Mouse (Mus musculus): ENCODE measurements at regions not wholly inside any gene's neighbourhood (a gene's known extent, or its start where the extent isn't known, plus 50 kb on each side); places are given as distances from the start of the nearest gene placed in this dataset.
A peak's percentile ranks its signal among the peaks of the same experiment; 100 is the strongest.
"Not testable (repeated sequence)": the region's sequence is repeated elsewhere in the genome, so short reads cannot be mapped to it uniquely, and the experiment has no call there.

- no peaks in the 10 kb centered on the region for H3K36me3 ChIP-seq (ENCODE audit: control insufficient read depth, insufficient read depth, low read length)
- WGBS: 72% methylated on average over 10 of the region's 10 CpGs
- no peak for ATAC-seq (ENCODE audit: low FRiP score, low TSS enrichment)
These were observed 94.1 kb upstream of the Lemd2 start for GRCm38 (mm10) chr17:27298351-27298750.

GRCm38 (mm10) chr17:27296156-27296555, 91.9 kb upstream of the Lemd2 start:
- Histone ChIP-seq H3K27me3 (ENCODE audit: control insufficient read depth, insufficient read depth, low read length) (no peaks in the 10 kb centered on the region), H3K36me3 (ENCODE audit: control insufficient read depth, insufficient read depth, low read length) (no peaks in the 10 kb centered on the region), H3K4me3 (ENCODE audit: low read length) (no peak overlapping the region), H3K9ac (ENCODE audit: low read depth, low read length) (no peak overlapping the region), H3K4me2 (replicated peaks; ENCODE audit: low read depth, low read length) (no peak overlapping the region), H3K27ac (ENCODE audit: low read depth, low read length) (no peak overlapping the region), H3K4me1 (ENCODE audit: control insufficient read depth, insufficient read depth, low read length) (peaks cover 4% of the 10 kb centered on the region; the same call in 1 of the 2 replicates), H3K9me3 (ENCODE audit: control insufficient read depth, low read length) (peaks cover 4% of the 10 kb centered on the region; the same call in 1 of the 2 replicates)
- ATAC-seq (ENCODE audit: low FRiP score, low TSS enrichment): no peak
- WGBS: 89% methylated on average over 5 of the region's 5 CpGs

More at GRCm38 (mm10) chr17:27298351-27298750, 94.1 kb upstream of the Lemd2 start:
- Histone ChIP-seq H3K4me1 (ENCODE audit: control insufficient read depth, insufficient read depth, low read length) (peaks cover 4% of the 10 kb centered on the region; the same call in 1 of the 2 replicates), H3K27ac (ENCODE audit: low read depth, low read length) (no peak overlapping the region), H3K4me3 (ENCODE audit: low read length) (no peak overlapping the region), H3K27me3 (ENCODE audit: control insufficient read depth, insufficient read depth, low read length) (no peaks in the 10 kb centered on the region), H3K9ac (ENCODE audit: low read depth, low read length) (no peak overlapping the region), H3K4me2 (replicated peaks; ENCODE audit: low read depth, low read length) (no peak overlapping the region), H3K9me3 (ENCODE audit: control insufficient read depth, low read length) (peaks cover 4% of the 10 kb centered on the region; the same call in 1 of the 2 replicates)

DNA sequence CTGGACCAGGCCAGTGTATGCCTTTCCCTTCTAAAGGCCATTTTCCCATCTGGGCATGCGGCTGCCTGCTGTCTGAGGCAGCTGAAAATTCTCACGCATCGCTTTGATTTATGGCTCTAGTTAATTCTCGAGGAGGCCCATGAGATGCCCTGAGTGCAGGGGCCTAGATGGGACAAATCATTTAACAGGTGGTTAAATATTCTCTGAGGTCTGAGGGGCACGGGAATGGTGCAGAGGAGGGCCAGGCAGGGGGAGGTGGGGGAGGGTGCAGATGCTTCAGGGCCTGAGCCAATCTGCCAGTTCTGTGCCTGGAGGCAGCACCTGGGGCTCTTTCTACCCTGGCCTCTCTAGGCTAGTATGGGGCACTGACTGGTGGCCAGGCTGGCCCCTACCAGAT, 89.9 kb upstream of the Lemd2 start:
- Histone ChIP-seq H3K36me3 (ENCODE audit: control insufficient read depth, insufficient read depth, low read length) (no peaks in the 10 kb centered on the region), H3K4me1 (ENCODE audit: control insufficient read depth, insufficient read depth, low read length) (peaks cover 4% of the 10 kb centered on the region; the same call in 1 of the 2 replicates), H3K27me3 (ENCODE audit: control insufficient read depth, insufficient read depth, low read length) (no peaks in the 10 kb centered on the region), H3K4me3 (ENCODE audit: low read length) (no peak overlapping the region), H3K27ac (ENCODE audit: low read depth, low read length) (peak overlapping the region; percentile 65), H3K4me2 (replicated peaks; ENCODE audit: low read depth, low read length) (no peak overlapping the region), H3K9ac (ENCODE audit: low read depth, low read length) (no peak overlapping the region), H3K9me3 (ENCODE audit: control insufficient read depth, low read length) (peaks cover 11% of the 10 kb centered on the region)
- WGBS: 17% methylated on average over 5 of the region's 5 CpGs
- ATAC-seq (ENCODE audit: low FRiP score, low TSS enrichment): peak; percentile 79

- Histone ChIP-seq H3K36me3 (ENCODE audit: control insufficient read depth, insufficient read depth, low read length) (no peaks in the 10 kb centered on the region), H3K4me1 (ENCODE audit: control insufficient read depth, insufficient read depth, low read length) (peaks cover 4% of the 10 kb centered on the region; the same call in 1 of the 2 replicates), H3K27me3 (ENCODE audit: control insufficient read depth, insufficient read depth, low read length) (no peaks in the 10 kb centered on the region), H3K9ac (ENCODE audit: low read depth, low read length) (0 out of 2 replicates have a peak overlapping the region, but pooled peaks have one; percentile 28), H3K4me3 (ENCODE audit: low read length) (no peak overlapping the region), H3K9me3 (ENCODE audit: control insufficient read depth, low read length) (peaks cover 11% of the 10 kb centered on the region), H3K4me2 (replicated peaks; ENCODE audit: low read depth, low read length) (no peak overlapping the region), H3K27ac (ENCODE audit: low read depth, low read length) (peak overlapping the region; percentile 65)
- ATAC-seq (ENCODE audit: low FRiP score, low TSS enrichment): peak; percentile 40; the same call in 1 of the 2 replicates
- WGBS: 68% methylated on average over 14 of the region's 14 CpGs
These were observed 89.4 kb upstream of the Lemd2 start for GRCm38 (mm10) chr17:27293586-27294207.

DNA sequence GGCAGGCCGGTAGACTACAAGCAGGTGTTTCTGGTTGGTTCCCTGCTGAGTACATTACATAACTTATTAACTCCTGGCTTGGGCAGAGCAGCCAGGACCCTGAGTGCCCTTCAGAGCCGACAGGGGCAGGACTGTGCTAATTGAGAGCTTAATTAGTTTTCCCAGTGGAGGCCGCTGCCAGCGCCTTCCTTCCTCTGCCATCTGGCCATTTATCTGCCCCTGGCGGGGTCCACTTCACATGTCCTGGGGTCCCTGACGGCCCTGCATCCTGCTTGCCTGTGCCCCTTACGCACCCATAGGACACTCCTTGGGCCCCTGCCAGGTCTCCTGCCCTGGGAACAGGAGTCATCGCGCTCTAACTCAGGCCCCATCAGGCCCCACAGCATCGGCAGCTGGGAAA, 87.4 kb upstream of the Lemd2 start:
- Histone ChIP-seq H3K4me2 (replicated peaks; ENCODE audit: low read depth, low read length) (no peak overlapping the region), H3K27me3 (ENCODE audit: control insufficient read depth, insufficient read depth, low read length) (no peaks in the 10 kb centered on the region), H3K9ac (ENCODE audit: low read depth, low read length) (no peak overlapping the region), H3K36me3 (ENCODE audit: control insufficient read depth, insufficient read depth, low read length) (no peaks in the 10 kb centered on the region), H3K4me3 (ENCODE audit: low read length) (no peak overlapping the region), H3K27ac (ENCODE audit: low read depth, low read length) (no peak overlapping the region), H3K9me3 (ENCODE audit: control insufficient read depth, low read length) (peaks cover 7% of the 10 kb centered on the region), H3K4me1 (ENCODE audit: control insufficient read depth, insufficient read depth, low read length) (peaks cover 4% of the 10 kb centered on the region; the same call in 1 of the 2 replicates)
- WGBS: 85% methylated on average over 10 of the region's 10 CpGs
- ATAC-seq (ENCODE audit: low FRiP score, low TSS enrichment): no peak

DNA sequence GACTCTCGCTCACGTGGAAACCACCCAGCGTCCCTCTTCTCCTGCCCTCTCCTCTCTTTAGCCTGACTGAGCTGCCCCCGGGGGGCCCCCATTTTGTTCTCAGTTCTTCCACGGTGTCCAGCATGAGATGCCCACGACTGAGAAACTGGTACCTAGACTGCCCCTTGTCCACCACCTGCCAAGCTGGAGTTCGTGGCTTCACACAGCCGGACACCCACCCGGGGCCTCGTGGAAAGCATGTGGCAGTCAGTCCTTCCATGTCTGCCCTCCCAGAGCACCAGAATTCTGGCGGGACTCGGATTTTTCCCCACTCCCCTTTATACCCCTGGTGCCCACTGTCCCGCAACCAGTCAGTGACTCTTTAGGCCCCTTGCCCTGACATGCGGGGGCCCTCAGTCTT, 86.9 kb upstream of the Lemd2 start:
- H3K4me1 ChIP-seq (ENCODE audit: control insufficient read depth, insufficient read depth, low read length): peaks cover 4% of the 10 kb centered on the region; the same call in 1 of the 2 replicates
- no peaks in the 10 kb centered on the region for H3K27me3 ChIP-seq (ENCODE audit: control insufficient read depth, insufficient read depth, low read length)
- H3K4me2 ChIP-seq (replicated peaks; ENCODE audit: low read depth, low read length): no peak overlapping the region
- H3K4me3 ChIP-seq (ENCODE audit: low read length): no peak overlapping the region
- H3K9ac ChIP-seq (ENCODE audit: low read depth, low read length): no peak overlapping the region
- no peaks in the 10 kb centered on the region for H3K36me3 ChIP-seq (ENCODE audit: control insufficient read depth, insufficient read depth, low read length)
- ATAC-seq (ENCODE audit: low FRiP score, low TSS enrichment): no peak
- WGBS: 96% methylated on average over 14 of the region's 14 CpGs
- H3K27ac ChIP-seq (ENCODE audit: low read depth, low read length): no peak overlapping the region
- peaks cover 7% of the 10 kb centered on the region for H3K9me3 ChIP-seq (ENCODE audit: control insufficient read depth, low read length)

DNA sequence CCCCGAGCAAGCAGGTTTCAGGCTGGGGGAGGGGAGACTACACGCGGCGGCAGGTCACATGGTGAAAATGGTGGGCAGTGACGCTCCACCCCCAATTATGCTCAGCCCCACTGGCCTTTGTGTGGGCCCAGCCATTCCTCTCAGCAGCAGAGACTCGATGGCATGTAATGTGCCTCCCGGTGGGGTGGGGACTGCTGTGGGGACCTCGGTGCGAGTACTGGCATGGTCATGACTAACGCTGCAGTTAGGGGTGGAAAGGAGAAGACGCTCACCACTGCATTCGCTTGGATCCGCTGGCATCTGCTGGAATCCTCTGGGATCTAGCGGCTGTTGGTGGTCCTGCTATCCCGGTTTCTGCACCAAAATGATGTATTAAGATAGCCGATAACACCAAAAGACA, 86.0 kb upstream of the Lemd2 start:
- peaks cover 4% of the 10 kb centered on the region; the same call in 1 of the 2 replicates for H3K4me1 ChIP-seq (ENCODE audit: control insufficient read depth, insufficient read depth, low read length)
- ATAC-seq (ENCODE audit: low FRiP score, low TSS enrichment): no peak
- no peak overlapping the region for H3K4me3 ChIP-seq (ENCODE audit: low read length)
- peaks cover 7% of the 10 kb centered on the region for H3K9me3 ChIP-seq (ENCODE audit: control insufficient read depth, low read length)
- H3K36me3 ChIP-seq (ENCODE audit: control insufficient read depth, insufficient read depth, low read length): no peaks in the 10 kb centered on the region
- H3K27ac ChIP-seq (ENCODE audit: low read depth, low read length): no peak overlapping the region
- WGBS: 97% methylated on average over 16 of the region's 16 CpGs
- no peak overlapping the region for H3K9ac ChIP-seq (ENCODE audit: low read depth, low read length)
- H3K27me3 ChIP-seq (ENCODE audit: control insufficient read depth, insufficient read depth, low read length): no peaks in the 10 kb centered on the region
- H3K4me2 ChIP-seq (replicated peaks; ENCODE audit: low read depth, low read length): no peak overlapping the region

GRCm38 (mm10) chr17:27289804-27290203, 85.5 kb upstream of the Lemd2 start:
- H3K9ac ChIP-seq (ENCODE audit: low read depth, low read length); ATAC-seq (ENCODE audit: low FRiP score, low TSS enrichment); H3K27me3 ChIP-seq (ENCODE audit: control insufficient read depth, insufficient read depth, low read length); H3K4me2 ChIP-seq (replicated peaks; ENCODE audit: low read depth, low read length); H3K36me3 ChIP-seq (ENCODE audit: control insufficient read depth, insufficient read depth, low read length); H3K4me3 ChIP-seq (ENCODE audit: low read length); H3K4me1 ChIP-seq (ENCODE audit: control insufficient read depth, insufficient read depth, low read length); H3K27ac ChIP-seq (ENCODE audit: low read depth, low read length); H3K9me3 ChIP-seq (ENCODE audit: control insufficient read depth, low read length): not testable (repeated sequence)
- 95% methylated on average over 12 of the region's 15 CpGs for WGBS

DNA sequence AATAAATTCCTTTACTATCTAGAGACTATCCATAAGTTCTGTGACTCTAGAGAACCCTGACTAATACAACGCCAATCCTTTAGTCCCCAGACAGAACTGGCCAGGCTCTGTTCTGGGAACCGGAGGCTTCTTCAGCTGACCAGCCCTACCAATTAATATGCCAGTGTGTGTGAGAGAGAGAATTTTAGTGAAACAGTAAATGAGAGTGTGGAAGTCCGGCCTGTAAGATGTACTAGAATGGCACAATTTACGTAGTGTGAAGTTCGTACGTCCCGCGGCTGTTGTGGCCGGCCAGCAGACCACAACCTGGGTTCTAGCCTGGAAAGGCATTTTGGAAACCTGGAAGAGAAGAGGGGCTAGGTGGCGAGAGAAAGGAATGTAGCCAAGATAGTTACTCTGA, 83.7 kb upstream of the Lemd2 start:
- not testable (repeated sequence) for H3K4me2 ChIP-seq (replicated peaks; ENCODE audit: low read depth, low read length); H3K4me3 ChIP-seq (ENCODE audit: low read length); ATAC-seq (ENCODE audit: low FRiP score, low TSS enrichment); H3K27me3 ChIP-seq (ENCODE audit: control insufficient read depth, insufficient read depth, low read length); H3K36me3 ChIP-seq (ENCODE audit: control insufficient read depth, insufficient read depth, low read length); H3K27ac ChIP-seq (ENCODE audit: low read depth, low read length); H3K4me1 ChIP-seq (ENCODE audit: control insufficient read depth, insufficient read depth, low read length); H3K9me3 ChIP-seq (ENCODE audit: control insufficient read depth, low read length); H3K9ac ChIP-seq (ENCODE audit: low read depth, low read length)
- WGBS: 97% methylated on average over 9 of the region's 10 CpGs

All from kidney, embryonic 14.5 days (tissue).